Mouse (Mus musculus) central nervous system, embryonic 14 days (tissue): ENCODE data around the gene Ehmt2. TPM values are rescaled to one million over a fixed set of nuclear protein-coding genes. Genes with fewer than 3 reads are reported as not detected.

Experiments
- polyA plus RNA-seq: library from polyadenylated mRNA; depleted of rRNA; stranded (reverse); fragments of >200 nt; gene quantifications from 2 replicates; pipeline ENCODE4 v1.2.3, GENCODE M21; 2012; rRNA removed

The Ehmt2 gene
- polyA plus RNA-seq: 310 and 337 TPM in 2 replicates

DNA sequence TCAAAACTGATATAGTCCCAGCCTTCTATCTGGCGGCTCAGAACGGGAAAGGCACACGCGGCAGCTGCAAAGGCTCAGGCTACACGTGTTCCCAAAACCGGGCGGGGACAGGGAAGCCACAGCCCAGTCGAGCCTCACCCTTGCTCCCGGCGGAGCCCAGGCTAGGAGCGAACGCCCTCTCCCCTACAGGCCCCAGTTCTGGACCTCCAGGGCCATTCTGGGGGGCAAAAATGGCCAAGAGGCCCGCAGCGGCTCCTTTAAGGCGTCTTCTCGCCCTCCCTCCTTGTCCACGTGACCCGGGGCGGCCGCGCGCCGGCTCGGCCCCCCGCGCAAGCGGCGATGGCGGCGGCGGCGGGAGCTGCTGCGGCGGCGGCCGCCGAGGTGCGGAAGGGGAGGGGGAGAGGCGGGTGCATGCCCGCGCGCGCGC is at the start of gene Ehmt2, which contains the start of gene C2:
Gene Ehmt2, plus strand, starts transcription at position 310 of the 427 bp plus-strand sequence.
Gene C2, minus strand, starts transcription at position 106 of the 427 bp plus-strand sequence.

DNA sequence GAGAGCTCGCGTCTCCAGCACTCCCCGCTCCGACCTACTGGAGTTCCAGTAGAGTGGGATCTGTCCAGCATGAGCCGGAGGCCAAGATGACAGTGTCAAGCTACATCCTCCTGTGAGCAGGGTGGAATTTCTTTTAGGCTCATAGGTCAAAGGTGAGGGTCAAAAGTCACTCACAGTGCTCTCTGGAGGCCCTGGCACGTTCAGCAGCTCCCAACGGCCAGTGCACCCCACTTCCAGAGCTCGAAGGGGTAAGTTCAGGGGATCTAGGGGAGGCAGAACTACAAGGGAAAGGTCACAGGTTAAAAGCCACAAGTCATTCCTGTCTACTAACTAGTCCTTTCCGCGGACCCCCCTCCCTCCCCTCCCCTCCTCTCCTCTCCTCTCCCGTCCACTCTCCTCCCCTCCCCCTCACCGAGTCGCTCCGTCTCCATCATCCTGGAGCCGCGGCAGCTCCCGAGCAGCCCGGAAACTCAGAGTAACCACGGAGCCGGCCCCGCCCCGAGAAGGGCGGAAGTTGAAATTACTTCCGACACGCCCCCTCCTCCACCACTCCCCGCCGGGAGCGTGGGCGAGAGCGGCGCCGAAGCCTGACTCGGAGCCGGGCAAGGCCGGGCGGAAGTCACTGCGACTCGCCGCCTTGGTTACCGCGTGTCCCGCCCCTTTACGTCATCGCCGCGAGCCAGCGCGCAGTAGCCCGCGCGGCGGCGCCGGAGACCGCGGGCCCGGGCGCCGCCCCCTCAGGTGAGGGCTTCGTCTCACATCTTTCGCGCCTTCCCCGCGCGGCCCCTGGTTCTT is 48.4 kb upstream of the Ehmt2 start, which contains the start of the genes Skiv2l and Nelfe:
Gene Skiv2l, minus strand, starts transcription at position 489 of the 795 bp plus-strand sequence.
Gene Nelfe, plus strand, starts transcription at position 670 of the 795 bp plus-strand sequence.

DNA sequence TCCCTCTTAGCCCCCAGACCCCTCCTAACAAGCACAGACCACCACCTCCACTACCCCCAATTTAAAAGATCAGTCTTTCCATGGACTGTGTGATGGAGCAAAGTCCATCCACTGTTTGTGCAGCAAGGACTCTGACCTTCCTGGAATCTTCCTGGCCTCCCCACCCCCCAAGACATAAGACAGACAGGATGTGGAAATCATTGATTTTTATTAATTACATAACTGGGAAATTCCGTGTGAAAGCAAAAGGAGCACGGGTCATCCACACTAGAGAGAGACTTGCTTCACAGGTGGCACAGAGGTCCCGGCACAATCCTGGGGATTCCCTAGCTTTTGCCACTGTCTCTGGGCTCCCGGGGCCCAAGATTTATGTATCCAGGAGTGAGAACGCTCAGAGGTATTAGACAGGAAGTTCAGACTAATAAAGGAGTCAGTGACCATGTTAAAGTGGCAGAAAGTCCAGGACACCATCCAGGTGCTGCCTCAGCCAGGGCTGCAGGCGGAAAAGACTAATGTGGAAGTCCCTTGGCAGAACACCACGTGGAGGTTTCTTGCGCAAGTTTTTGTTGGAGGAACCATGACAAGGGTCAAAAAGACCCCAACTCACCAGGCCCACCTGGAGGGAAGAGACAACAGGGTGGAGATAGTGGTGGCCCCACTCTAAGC is 35.7 kb upstream of the Ehmt2 start, which contains the start of gene Cfb:
Gene Cfb, minus strand, starts transcription at position 103 of the 666 bp plus-strand sequence.

DNA sequence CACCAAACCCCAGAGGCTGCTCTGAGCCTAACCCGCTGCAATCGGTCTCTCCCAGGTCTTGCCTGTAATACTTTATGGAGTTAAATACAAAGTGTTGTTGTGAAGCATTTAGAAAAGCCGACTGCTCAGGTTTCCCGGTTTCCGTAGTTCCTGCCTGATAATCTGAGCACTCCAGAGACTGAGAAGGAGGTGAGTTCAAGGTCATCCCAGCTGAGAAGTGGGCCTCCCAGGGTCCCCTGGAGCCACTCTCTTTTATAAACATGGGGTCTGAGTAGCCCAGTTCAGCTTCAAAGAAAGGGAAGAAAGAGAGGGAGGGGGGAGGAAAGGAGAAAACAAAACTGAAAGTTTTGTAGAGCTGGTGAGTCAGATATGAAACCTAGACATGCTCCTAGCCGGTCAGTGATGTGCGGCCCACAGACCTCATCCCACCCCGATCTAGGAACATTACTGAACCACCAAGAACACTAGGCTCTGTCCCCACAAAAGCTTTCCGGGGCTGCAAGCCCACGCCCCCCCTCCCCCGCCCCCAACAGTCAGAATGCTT is 18.9 kb upstream of the Ehmt2 start, which contains the start of gene Zbtb12:
Gene Zbtb12, plus strand, starts transcription at position 148 of the 544 bp plus-strand sequence.

DNA sequence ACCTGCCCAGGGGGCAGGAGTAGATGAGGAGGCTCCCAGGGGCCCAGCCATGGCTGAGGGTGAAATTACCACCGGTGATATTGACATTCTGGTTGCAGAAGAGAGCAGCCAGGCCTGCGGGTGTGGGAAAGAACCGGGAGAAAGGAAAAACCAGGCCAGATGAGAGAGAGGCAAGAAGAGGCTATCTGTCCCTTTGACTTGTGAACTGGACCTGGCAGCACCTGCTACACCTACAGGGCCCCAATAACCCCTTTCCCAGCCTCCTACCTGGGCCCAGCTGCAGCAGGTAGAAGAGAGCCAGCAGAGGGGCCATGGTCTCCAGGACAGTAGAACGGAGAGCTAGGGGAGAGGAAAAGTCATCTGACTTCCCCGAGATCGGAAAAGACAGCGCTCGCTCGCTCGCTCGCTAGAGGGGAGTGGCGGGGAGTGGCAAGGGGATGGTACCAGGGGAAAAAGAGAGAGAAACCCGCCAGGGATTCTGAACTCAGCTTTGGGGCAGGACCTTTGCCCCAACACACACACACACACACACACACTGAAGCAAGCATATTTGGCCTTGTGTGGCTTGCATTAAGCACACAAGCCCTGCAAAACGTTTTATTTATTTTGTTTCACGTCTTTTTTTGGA is 16.5 kb upstream of the Ehmt2 start, which contains the start of gene Gm20547:
Gene Gm20547, minus strand, starts transcription at position 360 of the 628 bp plus-strand sequence.

DNA sequence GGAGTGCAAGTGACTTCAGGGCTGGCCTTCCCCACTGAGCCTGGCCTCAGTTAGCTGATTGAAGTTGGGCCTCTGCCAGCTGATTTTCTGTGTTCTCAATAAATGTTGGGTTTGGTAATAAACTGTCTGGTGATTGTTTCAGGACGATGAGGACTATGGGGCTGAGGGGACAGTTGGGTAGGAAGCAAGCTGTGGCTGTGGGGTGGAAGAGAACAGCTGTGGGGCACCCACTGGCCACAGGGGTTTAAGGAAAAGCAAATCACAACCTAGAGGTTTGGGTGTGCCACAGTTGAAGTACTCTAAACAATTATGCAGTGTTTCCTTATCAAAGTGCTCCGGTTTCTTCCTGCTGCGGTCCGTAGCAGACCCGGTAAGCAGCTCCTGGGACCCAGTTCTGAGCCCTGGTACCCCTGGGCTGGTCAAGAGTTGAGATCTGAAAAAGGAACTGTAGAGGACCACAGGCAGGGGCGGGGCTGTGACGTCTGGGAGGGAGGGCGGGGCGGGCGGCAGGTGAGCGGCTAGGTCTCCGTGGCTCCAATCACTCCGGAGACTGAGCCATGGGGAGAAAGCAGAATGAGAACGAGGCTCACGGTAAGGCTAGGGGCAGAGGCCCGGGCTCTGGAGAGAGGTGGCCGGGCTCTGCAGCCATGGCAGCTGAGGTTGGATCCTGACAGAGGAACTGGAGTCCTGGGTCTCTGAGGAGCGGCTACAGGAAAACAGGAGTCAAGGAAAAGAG is 15.8 kb downstream of the Ehmt2 start, which contains the start of gene Slc44a4:
Gene Slc44a4, plus strand, starts transcription at position 537 of the 736 bp plus-strand sequence.

DNA sequence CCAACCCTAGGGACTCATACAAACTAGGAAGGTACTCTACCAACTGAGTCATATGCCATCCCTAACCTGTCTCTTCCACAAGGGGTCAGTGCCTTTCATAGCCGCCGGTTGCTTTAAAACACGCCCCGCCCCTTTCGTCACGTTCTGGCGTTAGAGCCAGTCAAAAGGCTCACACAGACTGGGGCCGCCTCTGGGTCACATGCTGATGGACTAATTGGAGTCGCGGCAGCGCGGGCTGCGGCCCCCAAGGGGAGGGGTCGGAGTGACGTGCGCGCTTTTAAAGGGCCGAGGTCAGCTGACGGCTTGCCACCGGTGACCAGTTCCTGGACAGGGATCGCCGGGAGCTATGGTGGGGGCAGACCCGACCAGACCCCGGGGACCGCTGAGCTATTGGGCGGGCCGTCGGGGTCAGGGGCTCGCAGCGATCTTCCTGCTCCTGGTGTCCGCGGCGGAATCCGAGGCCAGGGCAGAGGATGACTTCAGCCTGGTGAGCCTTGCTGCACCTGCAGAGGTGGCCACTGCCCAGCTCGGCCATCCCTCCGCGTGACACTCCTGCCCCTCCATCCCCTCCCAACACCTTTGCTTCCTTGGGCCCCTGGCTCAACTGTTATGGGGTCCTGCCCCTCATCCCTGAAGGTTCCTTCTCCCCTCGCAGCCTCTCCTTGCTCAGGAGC is 32.9 kb downstream of the Ehmt2 start, which contains the start of gene Neu1:
Gene Neu1, plus strand, starts transcription at position 193 of the 674 bp plus-strand sequence.

DNA sequence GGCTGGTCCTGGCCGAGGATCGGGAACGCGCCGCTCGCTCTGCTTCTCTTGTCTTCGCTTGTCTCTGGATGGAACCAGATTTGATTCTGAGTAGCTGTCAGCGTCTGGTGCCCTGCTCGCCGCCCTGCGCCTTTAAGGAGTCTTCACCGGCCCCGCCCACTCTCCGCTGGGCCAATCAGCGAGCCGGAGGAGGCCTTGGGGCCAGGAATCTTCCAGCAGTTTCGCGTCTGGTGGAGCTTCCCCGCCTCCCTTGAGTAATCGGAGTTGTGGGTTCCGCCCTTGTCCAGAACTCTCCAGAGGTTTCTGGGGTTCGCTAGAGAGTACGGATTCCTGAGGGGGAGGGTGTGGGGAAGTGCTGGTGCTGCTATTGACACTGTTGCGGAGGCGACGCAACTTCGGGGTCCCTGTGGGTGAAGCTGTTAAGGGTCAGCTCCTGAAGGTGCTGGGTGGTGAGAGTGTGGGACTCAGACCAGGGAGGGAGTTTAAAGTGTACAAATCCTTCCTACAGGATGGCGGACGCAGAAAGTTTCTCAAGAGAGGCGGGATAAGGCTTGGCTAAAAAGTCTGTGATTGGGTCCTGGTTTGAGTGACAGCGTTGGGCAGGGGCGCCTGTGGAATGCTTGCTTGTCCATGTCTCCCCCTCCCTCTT is 61.0 kb downstream of the Ehmt2 start, which contains the start of gene Hspa1b:
Gene Hspa1b, minus strand, starts transcription at position 109 of the 649 bp plus-strand sequence.

Other genes starting within 250 kb of the Ehmt2 start
- gene Tnxb, start 227.9 kb upstream of the Ehmt2 start, polyA plus RNA-seq: 0.34 and 0.75 TPM in 2 replicates
- 0.23 and 0.74 TPM in 2 replicates for gene C4b, start 154.6 kb upstream of the Ehmt2 start, polyA plus RNA-seq
- gene Cyp21a1, start 93.9 kb upstream of the Ehmt2 start, polyA plus RNA-seq: 0.04 TPM in 1 of 2 replicates, not detected in the other
- gene Stk19, start 61.5 kb upstream of the Ehmt2 start, polyA plus RNA-seq: 68.6 and 70.2 TPM in 2 replicates
- gene Dxo, start 61.5 kb upstream of the Ehmt2 start, polyA plus RNA-seq: 84.5 and 86.1 TPM in 2 replicates
- 102 and 104 TPM in 2 replicates for gene Skiv2l, start 48.3 kb upstream of the Ehmt2 start, polyA plus RNA-seq
- 74.4 and 75.2 TPM in 2 replicates for gene Nelfe, start 48.1 kb upstream of the Ehmt2 start, polyA plus RNA-seq
- gene Cfb, start 36.0 kb upstream of the Ehmt2 start, polyA plus RNA-seq: 1.2 and 2.4 TPM in 2 replicates
- gene Zbtb12, start 19.0 kb upstream of the Ehmt2 start, polyA plus RNA-seq: 112 and 124 TPM in 2 replicates
- not detected in 2 replicates for gene Gm20547, start 16.4 kb upstream of the Ehmt2 start, polyA plus RNA-seq
- 2.2 and 3.4 TPM in 2 replicates for gene C2, start 204 bp upstream of the Ehmt2 start, polyA plus RNA-seq
- 0.02 and 0.08 TPM in 2 replicates for gene Slc44a4, start 16.0 kb downstream of the Ehmt2 start, polyA plus RNA-seq
- 24.0 and 24.4 TPM in 2 replicates for gene Neu1, start 32.8 kb downstream of the Ehmt2 start, polyA plus RNA-seq
- 4.4 and 6.7 TPM in 2 replicates for gene Hspa1b, start 60.8 kb downstream of the Ehmt2 start, polyA plus RNA-seq
- gene Gm20481, start 71.4 kb downstream of the Ehmt2 start, polyA plus RNA-seq: not detected in 2 replicates
- 4.1 and 5.8 TPM in 2 replicates for gene Hspa1a, start 73.7 kb downstream of the Ehmt2 start, polyA plus RNA-seq
- 0.29 and 0.31 TPM in 2 replicates for gene Hspa1l, start 74.2 kb downstream of the Ehmt2 start, polyA plus RNA-seq
- gene Lsm2, start 83.4 kb downstream of the Ehmt2 start, polyA plus RNA-seq: 113 and 117 TPM in 2 replicates
- 96.9 and 103 TPM in 2 replicates for gene Vars, start 102.5 kb downstream of the Ehmt2 start, polyA plus RNA-seq
- 0.54 and 0.55 TPM in 2 replicates for gene Vwa7, start 118.1 kb downstream of the Ehmt2 start, polyA plus RNA-seq
- gene Sapcd1, start 129.5 kb downstream of the Ehmt2 start, polyA plus RNA-seq: 6.1 TPM in 2 replicates
- gene Msh5, start 148.3 kb downstream of the Ehmt2 start, polyA plus RNA-seq: 4.1 and 6.2 TPM in 2 replicates
- gene Clic1, start 151.5 kb downstream of the Ehmt2 start, polyA plus RNA-seq: 89.1 and 106 TPM in 2 replicates
- gene Ddah2, start 160.6 kb downstream of the Ehmt2 start, polyA plus RNA-seq: 371 and 426 TPM in 2 replicates
- 0.07 and 0.48 TPM in 2 replicates for gene Ly6g6c, start 166.9 kb downstream of the Ehmt2 start, polyA plus RNA-seq
- gene Mpig6b, start 167.7 kb downstream of the Ehmt2 start, polyA plus RNA-seq: 0.22 and 0.23 TPM in 2 replicates
- gene Ly6g6e, start 178.4 kb downstream of the Ehmt2 start, polyA plus RNA-seq: 3.0 and 7.1 TPM in 2 replicates
- gene Ly6g6d, start 179.6 kb downstream of the Ehmt2 start, polyA plus RNA-seq: 2.3 and 2.8 TPM in 2 replicates
- gene Ly6g6f, start 187.1 kb downstream of the Ehmt2 start, polyA plus RNA-seq: 0.10 and 0.16 TPM in 2 replicates
- gene Abhd16a, start 190.8 kb downstream of the Ehmt2 start, polyA plus RNA-seq: 93.6 and 106 TPM in 2 replicates
- gene Ly6g5c, start 209.8 kb downstream of the Ehmt2 start, polyA plus RNA-seq: not detected in 2 replicates
- 2.9 TPM in 2 replicates for gene Ly6g5b, start 217.0 kb downstream of the Ehmt2 start, polyA plus RNA-seq
- 22.2 and 25.0 TPM in 2 replicates for gene Gpank1, start 223.0 kb downstream of the Ehmt2 start, polyA plus RNA-seq
- gene Csnk2b, start 223.6 kb downstream of the Ehmt2 start, polyA plus RNA-seq: 218 and 221 TPM in 2 replicates
- gene D17H6S53E, start 227.9 kb downstream of the Ehmt2 start, polyA plus RNA-seq: 4.9 and 5.3 TPM in 2 replicates
- gene Apom, start 233.6 kb downstream of the Ehmt2 start, polyA plus RNA-seq: 1.1 and 1.2 TPM in 2 replicates
- gene Bag6, start 236.7 kb downstream of the Ehmt2 start, polyA plus RNA-seq: 327 and 363 TPM in 2 replicates